Mouse (Mus musculus): Measurements from ENCODE around the gene 3110021N24Rik.

GRCm38 (mm10) chr4:108719349-108719748, at the start of gene 3110021N24Rik:
- TF ChIP-seq CTCF (IDR thresholded peaks at IDR 0.05; ENCODE audit: low read depth), result no peak
- TF ChIP-seq EP300 (IDR thresholded peaks at IDR 0.05; ENCODE audit: low read depth), result no peak

Data from liver, embryonic 14.5 days (tissue).